ENCODE assay signal across 10 mouse cellular contexts in the genomic region with DNA sequence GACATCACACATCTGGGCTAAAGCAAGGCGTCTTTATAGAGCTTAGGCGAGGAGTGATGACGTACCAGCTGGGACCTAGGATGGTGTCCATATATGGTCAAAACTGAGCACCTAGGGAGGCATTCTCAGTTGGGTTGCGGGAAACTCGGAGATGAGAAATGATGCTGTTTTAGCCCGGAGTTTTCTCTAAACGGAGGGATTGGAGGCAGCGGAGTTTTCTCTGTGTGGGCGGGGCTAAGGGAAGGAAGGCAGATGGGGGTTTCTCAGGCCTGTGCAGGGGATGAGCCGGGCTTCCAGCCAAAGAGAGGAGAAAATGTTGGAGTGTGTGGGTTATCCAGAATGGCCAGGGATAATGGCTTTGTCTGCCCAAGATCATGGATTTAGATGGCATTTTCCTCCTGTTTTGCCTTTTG.
DNase-seq lines count a peak whose midpoint lies in the region; ATAC-seq and TF ChIP-seq lines count a peak whose summit lies in the region.
"Had no signal": no experiment of that assay in that cellular context is flagged by ENCODE, and none has a peak within 500 bp of the region (broad histone marks: within the 10 kb centered on the region; RNA-seq: fewer than 3 reads in every experiment).

No protein-coding gene starts in this region.

- 68% methylated on average over 10 of the region's 10 CpGs for WGBS in midbrain, postnatal 0 days
- 62% methylated on average over 10 of the region's 10 CpGs for WGBS in midbrain, embryonic 15.5 days
- 33% methylated on average over 10 of the region's 10 CpGs for WGBS in stomach, embryonic 15.5 days

- intact Hi-C loops in heart, postnatal 25 days (cut with DNase I), result no loop called here

- no peak overlapping the region for H3K4me3 ChIP-seq in midbrain, postnatal 0 days (ENCODE audit: low read depth, low read length)
- no peak overlapping the region for H3K4me3 ChIP-seq in midbrain, embryonic 15.5 days
- H3K4me3 ChIP-seq in stomach, embryonic 15.5 days (replicated peaks), result no peak overlapping the region
- H3K4me3 ChIP-seq: hindbrain, embryonic 10.5 days had no signal

- peaks cover 7% of the 10 kb centered on the region; the same call in 1 of the 2 replicates for H3K4me1 ChIP-seq in midbrain, postnatal 0 days (ENCODE audit: insufficient read depth, low read length)
- peaks cover 14% of the 10 kb centered on the region; the same call in 1 of the 2 replicates for H3K4me1 ChIP-seq in midbrain, embryonic 15.5 days
- H3K4me1 ChIP-seq in stomach, embryonic 15.5 days, result 0 out of 2 replicates have a peak, but pooled peaks cover 3% of the 10 kb centered on the region

- H3K9me3 ChIP-seq in midbrain, postnatal 0 days (ENCODE audit: low read length), result no peaks in the 10 kb centered on the region
- no peaks in the 10 kb centered on the region for H3K9me3 ChIP-seq in midbrain, embryonic 15.5 days
- no peaks in the 10 kb centered on the region for H3K9me3 ChIP-seq in stomach, embryonic 15.5 days
- H3K9me3 ChIP-seq: hindbrain, embryonic 10.5 days had no signal

- no peak overlapping the region for H3K9ac ChIP-seq in midbrain, postnatal 0 days (replicated peaks; ENCODE audit: low read length, poor library complexity, severe bottlenecking)
- no peak overlapping the region for H3K9ac ChIP-seq in midbrain, embryonic 15.5 days
- no peak overlapping the region for H3K9ac ChIP-seq in stomach, embryonic 15.5 days

- no peak for TF ChIP-seq CTCF in midbrain, postnatal 0 days (IDR thresholded peaks at IDR 0.05)

- H3K36me3 ChIP-seq in midbrain, postnatal 0 days (ENCODE audit: insufficient read depth, low read length), result no peaks in the 10 kb centered on the region
- no peaks in the 10 kb centered on the region for H3K36me3 ChIP-seq in midbrain, embryonic 15.5 days (replicated peaks)
- H3K36me3 ChIP-seq in stomach, embryonic 15.5 days, result no peaks in the 10 kb centered on the region
- H3K36me3 ChIP-seq: hindbrain, embryonic 10.5 days had no signal

- H3K4me2 ChIP-seq in midbrain, postnatal 0 days (ENCODE audit: low read depth, low read length, poor library complexity, severe bottlenecking), result no peak overlapping the region
- H3K4me2 ChIP-seq in midbrain, embryonic 15.5 days, result no peak overlapping the region
- no peak overlapping the region for H3K4me2 ChIP-seq in stomach, embryonic 15.5 days

- H3K27me3 ChIP-seq in midbrain, postnatal 0 days (ENCODE audit: insufficient read depth, low read length), result no peaks in the 10 kb centered on the region
- H3K27me3 ChIP-seq in midbrain, embryonic 15.5 days (replicated peaks), result no peaks in the 10 kb centered on the region
- H3K27me3 ChIP-seq in stomach, embryonic 15.5 days (replicated peaks), result no peaks in the 10 kb centered on the region

- DNase-seq in heart, postnatal 4 days, result peak; percentile 48
- DNase-seq in heart, adult 9 months (ENCODE audit: low spot score in 2 of 2), result no peak
- peak; percentile 54 for DNase-seq in midbrain, postnatal 0 days (ENCODE audit: low spot score)
- DNase-seq in layer of hippocampus, adult 9-11 months, result peak; percentile 32
- no peak for DNase-seq in heart, postnatal 25 days (ENCODE audit: low spot score)
- DNase-seq in urinary bladder, postnatal 36 days (ENCODE audit: low spot score in 2 of 2), result no peak

- no peak for ATAC-seq in midbrain, postnatal 0 days (ENCODE audit: low FRiP score)
- no peak for ATAC-seq in midbrain, embryonic 15.5 days (replicated peaks)
- ATAC-seq in stomach, embryonic 15.5 days (ENCODE audit: insufficient read depth, low FRiP score, low read depth), result peak; percentile 47; the same call in 1 of the 2 replicates
- ATAC-seq: CD4-positive, CD25-positive, alpha-beta regulatory T cell, adult 4 months had no signal

- H3K27ac ChIP-seq in midbrain, postnatal 0 days (ENCODE audit: low read depth, low read length), result no peak overlapping the region
- no peak overlapping the region for H3K27ac ChIP-seq in midbrain, embryonic 15.5 days
- peak overlapping the region; percentile 31; the same call in 1 of the 2 replicates for H3K27ac ChIP-seq in stomach, embryonic 15.5 days
- H3K27ac ChIP-seq: hindbrain, embryonic 10.5 days had no signal

Comparison
In these comparisons a context has a peak if more than half of its experiments do, and no peak if none do; other contexts are left out.
1. DNase-seq: peak in heart, postnatal 4 days (single experiment), midbrain, postnatal 0 days (single experiment) and layer of hippocampus, adult 9-11 months (single experiment); none in heart, adult 9 months (0 of 2), heart, postnatal 25 days (single experiment) and urinary bladder, postnatal 36 days (0 of 2).